Mouse (Mus musculus) cerebellum, adult 2 months (tissue): ENCODE measurements at regions not wholly inside any gene's neighbourhood (a gene's known extent, or its start where the extent isn't known, plus 50 kb on each side); places are given as distances from the start of the nearest gene placed in this dataset.

ENCODE experiments used
- CTCF ChIP-seq: fragments of 200-500 bp; IDR thresholded peaks from 2 replicates; pipeline ENCODE4 v1.5.1; 2011; ENCODE audit warnings: low read depth, mild to moderate bottlenecking, control low read depth, low read length, moderate library complexity, borderline replicate concordance; ENCODE audit not compliant: insufficient read depth
- POLR2A ChIP-seq: fragments of 200-500 bp; IDR thresholded peaks from 2 replicates; pipeline ENCODE4 v1.6.1; 2011; ENCODE audit warnings: low read length, control low read depth, borderline replicate concordance; ENCODE audit not compliant: insufficient read depth

GRCm38 (mm10) chr2:50586321-50587050, 289.9 kb upstream of the Mmadhc start:
- TF ChIP-seq CTCF (no peak), POLR2A (no peak)
